Comparison of ENCODE assay signal across 8 mouse cellular contexts in genomic region chr11:76290367-76290766, GRCm38 (mm10). TPM values are rescaled to one million over a fixed set of nuclear protein-coding genes. Genes with fewer than 3 reads are reported as not detected.
DNase-seq lines count a peak whose midpoint lies in the region; ATAC-seq lines count a peak whose summit lies in the region.

No protein-coding gene starts in this region.

- H3K4me2 ChIP-seq in forebrain, embryonic 14.5 days (ENCODE audit: low read length), result no peak overlapping the region

- peak; percentile 88 for ATAC-seq in forebrain, embryonic 14.5 days
- no peak for ATAC-seq in erythroblast, adult 5-6 weeks (replicated peaks; ENCODE audit: low FRiP score, poor library complexity, severe bottlenecking)
- ATAC-seq in erythroid progenitor cell, adult 5-6 weeks (replicated peaks; ENCODE audit: low FRiP score, poor library complexity, severe bottlenecking), result no peak

- H3K4me1 ChIP-seq in forebrain, embryonic 14.5 days (ENCODE audit: control insufficient read depth, insufficient read depth, low read length), result peaks cover 41% of the 10 kb centered on the region

- no peaks in the 10 kb centered on the region for H3K27me3 ChIP-seq in forebrain, embryonic 14.5 days (replicated peaks; ENCODE audit: control insufficient read depth, insufficient read depth, low read length)

- no peak overlapping the region; the same call in 1 of the 2 replicates for H3K9ac ChIP-seq in forebrain, embryonic 14.5 days (ENCODE audit: low read length)

- H3K27ac ChIP-seq in forebrain, embryonic 14.5 days (ENCODE audit: low read depth, low read length), result peak overlapping the region; percentile 86

- H3K9me3 ChIP-seq in forebrain, embryonic 14.5 days (replicated peaks; ENCODE audit: control insufficient read depth, low read length), result no peaks in the 10 kb centered on the region

- DNase-seq in kidney, postnatal 10 days, result peak; percentile 43
- DNase-seq in kidney, adult 9 months, result no peak
- DNase-seq in forebrain, embryonic 14.5 days (ENCODE audit: low spot score), result peak; percentile 90
- DNase-seq in left cerebral cortex, adult 11 months (ENCODE audit: low spot score), result peak; percentile 9
- DNase-seq in retina, postnatal 1 day, result peak; percentile 92
- no peak for DNase-seq in thymus, postnatal 4 days

- H3K36me3 ChIP-seq in forebrain, embryonic 14.5 days (ENCODE audit: control insufficient read depth, insufficient read depth, low read length), result no peaks in the 10 kb centered on the region

- WGBS in forebrain, embryonic 14.5 days, result 22% methylated on average over 11 of the region's 11 CpGs

- no peak overlapping the region for H3K4me3 ChIP-seq in forebrain, embryonic 14.5 days (ENCODE audit: low read depth, low read length)

RNA-seq across cellular contexts. Expression of gene Glod4, which starts 46.8 kb away (rescaled TPM):
- polyA plus RNA-seq in forebrain, embryonic 14.5 days (2014; fragmentation: Nextera tagmentation; extraction: Ambion mirVana), result 137 and 144 TPM in 2 replicates
- total RNA-seq in erythroblast, adult 5-6 weeks (2015; ENCODE audit: low replicate concordance), result 12.1 and 31.5 TPM in 2 replicates
- total RNA-seq in erythroblast, adult 5-6 weeks (2017; ENCODE audit: low replicate concordance), result 16.7 and 55.0 TPM in 2 replicates
- total RNA-seq in erythroid progenitor cell, adult 5-6 weeks (2015; ENCODE audit: low replicate concordance), result 13.7 and 15.9 TPM in 2 replicates
- 29.1 and 39.9 TPM in 2 replicates for total RNA-seq in erythroid progenitor cell, adult 5-6 weeks (2017; ENCODE audit: low replicate concordance)

RNA-seq across cellular contexts. Expression of gene Mrm3, which starts 46.9 kb away (rescaled TPM):
- polyA plus RNA-seq in forebrain, embryonic 14.5 days (2014; fragmentation: Nextera tagmentation; extraction: Ambion mirVana), result 21.6 and 23.8 TPM in 2 replicates
- total RNA-seq in erythroblast, adult 5-6 weeks (2015; ENCODE audit: low replicate concordance), result 2.7 and 4.2 TPM in 2 replicates
- total RNA-seq in erythroblast, adult 5-6 weeks (2017; ENCODE audit: low replicate concordance), result 3.2 and 4.7 TPM in 2 replicates
- 5.8 and 6.7 TPM in 2 replicates for total RNA-seq in erythroid progenitor cell, adult 5-6 weeks (2015; ENCODE audit: low replicate concordance)
- total RNA-seq in erythroid progenitor cell, adult 5-6 weeks (2017; ENCODE audit: low replicate concordance), result 2.3 and 2.4 TPM in 2 replicates

Comparison
In these comparisons a context has a peak if more than half of its experiments do, and no peak if none do; other contexts are left out.
1. DNase-seq: peak in kidney, postnatal 10 days (single experiment), forebrain, embryonic 14.5 days (single experiment), left cerebral cortex, adult 11 months (single experiment) and retina, postnatal 1 day (single experiment); none in kidney, adult 9 months (single experiment) and thymus, postnatal 4 days (single experiment).